Mouse (Mus musculus) left cerebral cortex, adult 18-20 months (tissue): ENCODE measurements around the gene Sec14l2. TPM values are rescaled to one million over a fixed set of nuclear protein-coding genes. Genes with fewer than 3 reads are reported as not detected.

Source experiments
- DNase-seq, 2 experiments: peaks; one replicate each; pipeline ENCODE4 v3.0.0; 2021 to 2022; ENCODE audit warnings: low spot score in 2 of 2, mixed read lengths in 1 of 2
- total RNA-seq, 2 experiments: library from RNA; stranded (reverse); gene quantifications; 2 replicates each; pipeline ENCODE4 v1.2.3; 2021

Gene Sec14l2
- total RNA-seq, 2 experiments from 2014 or later, result 39.6 to 40.9 TPM

- DNase-seq, result no peak
Observed at GRCm38 (mm10) chr11:4101851-4102250, 21.4 kb downstream of the Sec14l2 start.

DNA sequence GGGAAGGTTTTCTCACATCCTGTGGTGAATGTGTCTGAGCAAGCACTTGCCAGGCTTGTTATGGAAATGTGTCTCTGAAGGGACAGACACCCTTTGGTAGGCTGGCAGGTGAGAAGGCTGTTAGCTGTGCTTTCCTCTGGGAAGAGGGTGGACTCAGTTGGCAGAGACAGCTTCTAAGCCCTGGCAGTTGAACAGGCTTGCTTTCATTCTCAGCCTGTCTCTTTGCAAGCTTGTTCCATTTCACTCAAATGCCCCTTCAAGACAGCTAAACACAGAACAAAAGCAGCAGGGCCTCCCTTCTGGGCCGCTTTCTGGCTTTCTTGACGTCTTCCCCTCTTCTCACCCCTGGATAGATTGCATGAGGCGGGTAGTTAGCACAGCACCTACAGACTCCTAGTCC lies 23.8 kb downstream of the Sec14l2 start:
- no peak for DNase-seq

DNA sequence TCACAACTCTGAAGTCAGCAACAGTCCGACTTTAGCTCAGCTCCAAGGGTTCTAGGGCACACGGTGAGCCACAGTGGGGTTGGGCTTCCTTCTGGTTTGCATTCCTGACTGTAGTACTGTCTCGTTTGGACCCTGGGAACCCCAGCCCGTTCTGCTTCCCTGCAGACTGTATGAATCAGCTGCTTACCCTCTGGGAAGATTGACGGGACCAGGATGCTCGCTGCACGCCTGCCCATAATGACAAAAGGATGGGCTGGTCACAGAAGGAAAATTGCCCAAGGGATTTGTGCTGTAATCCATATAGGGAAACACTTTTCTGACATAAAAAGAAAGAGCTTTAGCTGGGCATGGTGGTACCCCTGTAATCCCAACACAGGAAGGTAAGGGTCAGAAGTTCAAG lies 24.4 kb downstream of the Sec14l2 start:
- no peak for DNase-seq

DNA sequence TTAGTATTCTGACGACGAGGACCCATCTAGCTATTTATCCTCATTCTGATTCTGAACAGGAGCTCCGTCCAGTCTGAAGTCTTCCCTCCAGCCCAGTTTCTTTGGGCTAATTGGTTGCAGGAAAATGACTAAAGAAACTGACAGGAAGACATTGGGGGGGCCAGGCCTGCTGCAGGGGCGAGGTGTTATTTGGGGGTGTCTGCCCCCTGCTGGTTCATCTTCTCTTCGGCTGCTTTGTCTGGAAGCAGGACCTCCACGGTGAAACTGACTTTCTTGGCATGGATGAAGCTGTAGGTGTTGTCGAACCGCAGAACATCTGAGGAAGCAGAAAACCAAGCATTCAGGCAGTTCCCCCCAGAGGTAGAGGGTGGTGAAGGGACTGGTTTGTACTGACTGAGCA lies 25.1 kb downstream of the Sec14l2 start:
- DNase-seq, result no peak

GRCm38 (mm10) chr11:4097091-4097621 lies 26.1 kb downstream of the Sec14l2 start:
- no peak for DNase-seq

DNA sequence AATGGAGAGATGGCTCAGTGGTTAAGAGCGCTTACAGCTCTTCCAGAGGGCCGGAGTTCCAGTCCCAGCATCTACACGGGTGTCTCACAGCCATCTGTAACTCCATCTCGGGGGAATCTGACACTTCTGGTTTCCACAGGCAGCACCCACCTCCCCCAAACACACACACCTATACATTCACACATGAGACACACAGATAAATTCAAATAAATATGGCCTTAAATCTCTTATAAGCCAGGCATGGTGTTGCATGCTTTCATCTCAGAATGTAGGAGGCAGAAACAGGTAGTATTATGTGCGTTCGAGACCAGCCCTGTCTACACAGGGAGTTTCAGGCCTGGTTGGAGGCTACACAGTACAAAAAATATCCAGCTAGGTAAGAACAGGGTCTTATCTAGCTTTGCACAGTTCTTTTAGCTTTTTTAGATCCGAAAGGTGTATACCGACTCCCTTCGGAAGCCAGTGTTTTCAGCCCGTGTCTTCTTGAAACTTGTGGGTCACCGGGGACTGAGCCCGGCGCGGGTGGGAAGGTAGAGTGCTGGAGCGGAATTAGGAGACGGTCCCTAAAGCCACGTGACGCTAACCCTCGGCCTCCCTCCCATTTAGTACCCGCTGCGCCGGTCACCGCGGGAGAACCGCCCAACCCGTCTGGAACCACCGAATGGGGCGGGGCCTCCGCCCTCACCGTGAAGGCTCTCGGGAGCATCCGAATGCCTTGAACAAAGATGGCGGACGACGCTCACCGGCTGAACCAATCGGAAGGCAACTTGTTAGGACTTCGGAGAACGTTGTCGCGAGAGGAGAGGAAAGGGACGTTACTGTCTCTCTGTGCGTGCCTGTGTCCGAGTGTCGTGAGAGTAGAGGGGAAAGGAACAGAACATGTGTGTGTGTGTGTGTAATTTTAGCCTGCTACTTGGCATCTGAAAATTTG lies 26.9 kb downstream of the Sec14l2 start:
- DNase-seq, result peak; percentile 97 to 99

DNA sequence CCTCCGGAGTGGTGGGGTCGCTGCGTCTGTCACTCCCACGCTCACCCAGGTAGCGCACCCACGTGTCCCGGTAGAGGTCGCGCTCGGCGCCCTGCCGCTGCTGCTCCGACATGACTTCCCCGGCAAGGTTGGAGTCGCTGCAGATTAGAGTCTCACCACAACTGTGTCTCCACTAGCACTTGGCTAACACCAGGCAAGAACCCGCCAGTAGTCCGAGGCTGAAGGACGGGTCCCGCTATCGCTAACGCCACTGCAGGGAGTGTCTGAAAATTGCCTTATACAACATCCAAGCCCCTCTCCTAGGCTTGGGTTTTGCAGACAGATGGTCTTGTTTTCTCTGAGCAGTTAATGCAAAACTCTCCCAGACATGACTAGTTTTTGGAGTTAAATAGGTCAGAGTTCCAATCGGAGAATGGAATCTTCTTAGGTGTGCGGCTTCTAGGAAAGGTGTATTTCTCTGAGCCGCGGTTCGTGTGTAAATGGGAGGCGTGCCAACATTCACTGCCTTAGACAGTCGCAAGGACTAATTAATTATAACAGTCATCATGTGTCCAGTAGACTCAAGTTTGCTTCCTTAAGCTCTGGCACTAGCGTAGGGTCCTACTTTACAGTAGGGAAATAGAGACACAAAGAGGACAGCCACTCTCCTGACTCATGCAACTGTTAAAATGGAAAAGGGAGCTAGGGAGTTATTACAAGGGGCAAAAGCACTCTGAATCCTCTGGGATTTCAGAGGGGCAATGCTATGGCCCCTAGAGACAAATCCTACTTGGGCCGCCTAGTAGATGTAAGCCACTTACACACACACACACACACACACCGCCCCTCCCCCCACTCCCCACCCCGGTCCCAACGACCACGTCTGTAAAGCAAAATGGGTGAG lies 27.8 kb downstream of the Sec14l2 start, which contains the start of gene Mtfp1:
Mtfp1 (minus strand) TSS at position 275 of the 883 bp plus-strand sequence.
- DNase-seq, result peak in 1 of 2 experiments; percentile 61

DNA sequence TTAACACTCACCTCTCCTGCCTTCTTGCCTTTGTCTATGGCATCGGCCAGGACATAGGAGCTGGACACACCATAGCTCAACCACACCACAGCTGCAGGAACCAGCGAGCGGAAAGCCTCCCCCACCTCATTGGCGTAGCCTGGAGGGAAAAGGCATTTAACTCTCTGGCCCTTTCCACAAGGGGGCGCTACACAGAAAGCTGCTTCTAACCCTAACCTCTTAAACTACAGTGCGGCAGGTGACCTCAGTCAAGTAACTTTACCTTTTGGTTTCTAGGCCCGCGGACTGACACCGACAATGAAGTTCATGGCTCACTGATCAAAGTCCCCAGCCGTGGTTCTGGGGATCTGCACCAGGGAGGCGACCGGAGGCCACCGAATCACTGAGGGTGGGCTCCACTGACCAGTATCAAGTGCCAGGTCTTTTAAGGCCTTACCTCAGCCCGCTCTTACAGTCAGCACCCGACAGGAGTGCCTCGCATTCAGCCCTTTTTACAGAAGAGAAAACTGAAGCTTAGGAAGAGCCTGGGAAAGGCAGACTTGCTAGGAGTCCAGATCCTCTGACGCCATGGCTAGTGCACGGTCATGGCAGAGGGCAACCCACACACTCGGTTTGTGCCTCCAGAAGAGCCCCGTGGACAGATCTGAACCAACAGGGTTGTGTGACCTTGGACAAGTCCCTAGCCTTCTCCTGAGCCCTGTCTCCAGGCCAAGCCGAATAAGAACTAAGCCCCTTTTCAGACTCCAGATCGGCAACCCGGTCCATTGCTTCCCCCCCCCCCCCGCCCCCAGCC lies 28.6 kb downstream of the Sec14l2 start:
- DNase-seq, result peak; percentile 78 to 82

DNA sequence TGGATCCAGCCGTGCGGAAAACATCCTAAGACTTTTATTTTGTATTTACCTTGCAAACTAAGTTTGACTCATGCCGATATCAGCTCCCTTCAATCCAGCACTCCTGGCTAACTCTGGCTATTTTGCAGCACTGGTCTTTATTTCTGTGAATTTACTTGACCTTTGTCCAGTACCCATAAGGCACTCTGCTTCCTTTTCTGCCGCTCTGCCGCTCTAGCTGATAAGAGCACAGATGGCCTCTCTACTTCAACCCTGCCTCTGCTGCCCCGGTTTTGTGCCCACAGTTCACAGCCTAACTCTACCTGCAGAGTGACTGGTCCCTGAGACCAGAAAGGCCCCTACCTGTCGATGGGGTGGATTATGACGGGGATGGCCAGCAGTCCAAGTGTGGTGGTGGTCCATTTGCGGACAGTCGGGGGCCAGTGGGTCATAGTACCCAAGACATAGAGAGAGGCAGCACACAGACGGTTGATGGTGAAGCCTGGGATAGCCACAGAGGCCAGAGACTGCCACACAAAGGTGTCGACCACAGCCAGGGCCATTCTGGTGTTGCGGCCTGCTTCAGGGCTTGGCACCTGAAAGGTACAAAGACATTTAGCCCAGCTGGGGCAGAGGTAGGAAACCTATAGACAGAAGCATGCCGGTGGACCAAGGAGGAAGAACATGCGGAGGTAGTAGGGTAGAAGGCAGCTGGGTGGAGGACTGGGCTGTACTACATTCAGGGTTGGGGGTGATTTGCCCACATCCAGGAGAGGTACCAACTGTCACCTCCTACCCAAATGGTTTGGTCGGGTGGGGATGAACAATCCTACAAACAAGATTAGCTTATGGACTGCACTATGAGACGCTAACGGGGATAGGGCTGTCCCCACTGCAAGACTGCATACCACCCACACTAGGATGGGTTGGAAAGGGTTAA lies 29.5 kb downstream of the Sec14l2 start:
- DNase-seq, result no peak

DNA sequence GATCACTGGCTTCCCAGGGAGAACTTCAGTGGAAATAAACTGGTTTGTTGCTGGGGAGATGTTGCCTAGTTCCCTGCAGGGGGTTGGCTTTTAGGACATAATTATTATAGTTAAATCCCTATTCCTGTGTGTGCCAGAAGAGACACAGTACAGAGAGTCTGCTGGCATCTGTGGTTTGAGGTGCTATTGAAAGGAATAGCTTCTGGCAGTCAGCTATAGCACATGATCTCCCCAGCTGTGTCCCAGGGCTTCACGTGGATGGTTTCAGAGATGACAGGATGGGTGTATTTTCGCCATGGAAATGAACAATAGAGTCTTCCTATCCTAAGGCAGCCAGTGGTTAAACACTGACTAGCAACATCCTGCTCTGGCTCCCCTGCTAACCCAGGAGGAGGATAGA lies 35.9 kb downstream of the Sec14l2 start:
- no peak for DNase-seq

- DNase-seq, result no peak
Observed at GRCm38 (mm10) chr11:4086246-4086645, 37.0 kb downstream of the Sec14l2 start.

- DNase-seq, result peak; percentile 65 to 72
Observed at GRCm38 (mm10) chr11:4083316-4084078, 39.7 kb downstream of the Sec14l2 start.

GRCm38 (mm10) chr11:4080219-4080618 lies 43.0 kb downstream of the Sec14l2 start:
- peak; percentile 73 to 84 for DNase-seq

- no peak for DNase-seq
Observed at GRCm38 (mm10) chr11:4078267-4078933, 44.8 kb downstream of the Sec14l2 start.

- DNase-seq, result no peak
Observed at GRCm38 (mm10) chr11:4076633-4077032, 46.6 kb downstream of the Sec14l2 start.

- no peak for DNase-seq
Observed at GRCm38 (mm10) chr11:4069664-4070063, 53.6 kb downstream of the Sec14l2 start.

DNA sequence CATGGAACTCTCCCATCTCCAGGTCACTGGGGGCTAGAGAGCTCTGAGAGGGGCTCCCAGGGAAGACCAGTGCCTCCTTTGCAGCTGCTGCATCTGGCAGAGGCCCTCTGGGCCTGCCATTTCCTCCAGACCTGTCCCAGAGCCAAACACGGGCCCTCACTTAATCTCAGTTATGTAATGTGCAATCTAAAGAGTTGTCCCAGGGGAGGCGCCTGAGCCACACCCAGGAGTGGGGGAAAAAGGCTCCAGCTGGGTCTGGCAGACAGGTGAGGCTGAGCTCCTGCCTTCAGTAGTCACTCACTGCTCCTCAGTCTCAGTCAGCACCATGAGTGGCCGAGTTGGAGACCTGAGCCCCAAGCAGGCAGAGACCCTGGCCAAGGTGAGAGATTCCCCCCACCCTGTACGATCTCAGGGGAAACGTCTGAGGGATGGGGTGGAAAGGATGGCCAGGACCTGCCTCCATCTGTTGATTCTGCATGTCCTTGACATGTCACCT lies 58.5 kb downstream of the Sec14l2 start, which contains the start of gene Sec14l3:
Sec14l3 (plus strand) TSS at position 215 of the 496 bp plus-strand sequence.
- DNase-seq, result no peak

- DNase-seq, result no peak
Observed at GRCm38 (mm10) chr11:4062981-4063380, 60.2 kb downstream of the Sec14l2 start.
